Mouse (Mus musculus) C2C12 (cell line): ENCODE measurements around the gene Stard8.

Source experiments
- MYOD1 ChIP-seq: IDR thresholded peaks from one replicate; pipeline ENCODE4 v1.6.1; 2011; ENCODE audit warnings: low read depth; ENCODE audit not compliant: control insufficient read depth, insufficient read length
- USF1 ChIP-seq: IDR thresholded peaks from one replicate; pipeline ENCODE4 v1.6.1; 2011; ENCODE audit warnings: low read depth, mild to moderate bottlenecking, control low read depth, moderate library complexity

GRCm38 (mm10) chrX:99011281-99011680 is 8.2 kb downstream of the Stard8 start:
- TF ChIP-seq USF1 (no peak), MYOD1 (no peak)
